Mouse (Mus musculus) MEL-GATA-1-ER (cell line): ENCODE data around the gene Mark1.
A peak's percentile ranks its signal among the peaks of the same experiment; 100 is the strongest.

Source experiments
- DNase-seq: peaks from one replicate; pipeline ENCODE4 v3.0.0-alpha.2; 2012; ENCODE audit warnings: low read depth; ENCODE audit errors: extremely low read depth

The Mark1 gene

GRCm38 (mm10) chr1:184963121-184963693 lies 36.2 kb downstream of the Mark1 start:
- peak; percentile 73 for DNase-seq

GRCm38 (mm10) chr1:184961853-184962252 lies 37.5 kb downstream of the Mark1 start:
- DNase-seq = no peak

- no peak for DNase-seq
Measured at GRCm38 (mm10) chr1:184958818-184959217, 40.6 kb downstream of the Mark1 start.

GRCm38 (mm10) chr1:184958388-184958787 lies 41.0 kb downstream of the Mark1 start:
- no peak for DNase-seq

GRCm38 (mm10) chr1:184951758-184952157 lies 47.6 kb downstream of the Mark1 start:
- DNase-seq = no peak

- no peak for DNase-seq
Measured at GRCm38 (mm10) chr1:184951057-184951456, 48.3 kb downstream of the Mark1 start.

- no peak for DNase-seq
Measured at GRCm38 (mm10) chr1:184938106-184938505, 61.3 kb downstream of the Mark1 start.

- DNase-seq = no peak
Measured at GRCm38 (mm10) chr1:184935980-184936379, 63.4 kb downstream of the Mark1 start.

GRCm38 (mm10) chr1:184935490-184935889 lies 63.9 kb downstream of the Mark1 start:
- no peak for DNase-seq

- no peak for DNase-seq
Measured at GRCm38 (mm10) chr1:184931097-184931496, 68.3 kb downstream of the Mark1 start.

- DNase-seq = peak; percentile 43
Measured at GRCm38 (mm10) chr1:184928382-184928781, 71.0 kb downstream of the Mark1 start.

- DNase-seq = peak; percentile 50
Measured at GRCm38 (mm10) chr1:184927911-184928310, 71.5 kb downstream of the Mark1 start.

- DNase-seq = no peak
Measured at GRCm38 (mm10) chr1:184922824-184923223, 76.5 kb downstream of the Mark1 start.

GRCm38 (mm10) chr1:184920057-184920456 lies 79.3 kb downstream of the Mark1 start:
- DNase-seq = no peak

GRCm38 (mm10) chr1:184918227-184918888 lies 81.0 kb downstream of the Mark1 start:
- DNase-seq = no peak

- DNase-seq = no peak
Measured at GRCm38 (mm10) chr1:184912336-184912735, 87.0 kb downstream of the Mark1 start.

- DNase-seq = no peak
Measured at GRCm38 (mm10) chr1:184911861-184912260, 87.5 kb downstream of the Mark1 start.

GRCm38 (mm10) chr1:184908558-184908957 lies 90.8 kb downstream of the Mark1 start:
- no peak for DNase-seq

- no peak for DNase-seq
Measured at GRCm38 (mm10) chr1:184905904-184906745, 93.2 kb downstream of the Mark1 start.

- DNase-seq = no peak
Measured at GRCm38 (mm10) chr1:184905371-184905770, 94.0 kb downstream of the Mark1 start.

GRCm38 (mm10) chr1:184903697-184904096 lies 95.7 kb downstream of the Mark1 start:
- DNase-seq = no peak

- DNase-seq = no peak
Measured at GRCm38 (mm10) chr1:184902886-184903285, 96.5 kb downstream of the Mark1 start.
